Mouse (Mus musculus) liver, embryonic 12.5 days (tissue): Measurements from ENCODE around the gene Ppp5c. TPM values are rescaled to one million over a fixed set of nuclear protein-coding genes. Genes with fewer than 3 reads are reported as not detected.
"Not testable (repeated sequence)": the region's sequence is repeated elsewhere in the genome, so short reads cannot be mapped to it uniquely, and the experiment has no call there.

Experiments used
- ATAC-seq: fragments of 200-750 bp; cut with Nextera tagmentation; 2 replicates; pipeline ENCODE4 v1.8.0; 2017; ENCODE audit warnings: moderate number of reproducible peaks, mild to moderate bottlenecking, moderate library complexity
- H3K27ac ChIP-seq: fragments of 300-500 bp; sonication (generic); 2 replicates; pipeline ENCODE4 v1.5.1; 2016; ENCODE audit warnings: mild to moderate bottlenecking
- H3K27me3 ChIP-seq: fragments of 300-500 bp; sonication (generic); replicated peaks from 2 replicates; pipeline ENCODE4 v1.6.1; 2016; ENCODE audit warnings: mild to moderate bottlenecking, moderate library complexity
- H3K36me3 ChIP-seq: fragments of 300-500 bp; sonication (generic); 2 replicates; pipeline ENCODE4 v1.6.1; 2016; ENCODE audit warnings: mild to moderate bottlenecking, moderate library complexity
- H3K4me1 ChIP-seq: fragments of 300-500 bp; sonication (generic); 2 replicates; pipeline ENCODE4 v1.6.1; 2016
- H3K4me2 ChIP-seq: fragments of 300-500 bp; sonication (generic); 2 replicates; pipeline ENCODE4 v1.6.1; 2016; ENCODE audit warnings: mild to moderate bottlenecking, moderate library complexity
- H3K4me3 ChIP-seq: fragments of 300-500 bp; sonication (generic); 2 replicates; pipeline ENCODE4 v1.5.1; 2016; ENCODE audit warnings: mild to moderate bottlenecking, moderate library complexity
- H3K9ac ChIP-seq: fragments of 300-500 bp; sonication (generic); 2 replicates; pipeline ENCODE4 v1.6.1; 2016; ENCODE audit warnings: mild to moderate bottlenecking, moderate library complexity
- H3K9me3 ChIP-seq: fragments of 300-500 bp; sonication (generic); replicated peaks from 2 replicates; pipeline ENCODE4 v1.6.1; 2016; ENCODE audit warnings: mild to moderate bottlenecking, moderate library complexity
- WGBS: fragments of 180-500 bp; shearing (Covaris S2); methylation state at CpG from one replicate; pipeline ENCODE4 v1.1.7; 2016; ENCODE audit not compliant: insufficient replicate concordance; 5-methylcytosine and 5-hydroxymethylcytosine counted together
- polyA plus RNA-seq: library from polyadenylated mRNA; unstranded; fragments of >200 nt; fragmentation: Nextera tagmentation; extraction: Ambion mirVana; gene quantifications from 2 replicates; pipeline ENCODE4 v1.2.1, GENCODE M21; 2016

Gene Ppp5c
- polyA plus RNA-seq, result 70.3 and 75.2 TPM in 2 replicates

- H3K27me3 ChIP-seq, result no peaks in the 10 kb centered on the region
- ATAC-seq, result peak; percentile 79
- WGBS, result under 1% methylated on average over 55 of the region's 58 CpGs
- peak within 1 kb of the TSS; percentile 83 for H3K27ac ChIP-seq
- H3K4me3 ChIP-seq, result peak within 1 kb of the TSS; percentile 89
- peak within 1 kb of the TSS; percentile 89 for H3K4me2 ChIP-seq
- no peaks in the 10 kb centered on the region for H3K9me3 ChIP-seq
- H3K9ac ChIP-seq, result peak within 1 kb of the TSS; percentile 94
- H3K36me3 ChIP-seq, result peaks cover 48% of the 10 kb centered on the region
- peaks cover 52% of the 10 kb centered on the region for H3K4me1 ChIP-seq
Observed at GRCm38 (mm10) chr7:17027588-17028343, at the start of gene Ppp5c. Gene Ppp5c, minus strand, starts transcription at chr7:17027924.

GRCm38 (mm10) chr7:17076542-17076941 lies 48.8 kb upstream of the Ppp5c start:
- no peaks in the 10 kb centered on the region for H3K36me3 ChIP-seq
- 73% methylated on average over 1 of the region's 1 CpGs for WGBS
- H3K9ac ChIP-seq, result no peak overlapping the region
- H3K9me3 ChIP-seq, result no peaks in the 10 kb centered on the region
- H3K27ac ChIP-seq, result no peak overlapping the region
- no peak overlapping the region for H3K4me3 ChIP-seq
- H3K4me2 ChIP-seq, result no peak overlapping the region
- H3K4me1 ChIP-seq, result peaks cover 10% of the 10 kb centered on the region
- H3K27me3 ChIP-seq, result 0 out of 2 replicates have a peak, but pooled peaks cover 7% of the 10 kb centered on the region
- ATAC-seq, result no peak

GRCm38 (mm10) chr7:17073904-17074615 lies 46.3 kb upstream of the Ppp5c start, which contains the start of gene Psg16:
Gene Psg16, plus strand, starts transcription at chr7:17074040.
- Histone ChIP-seq H3K4me3 (peak within 1 kb of the TSS; percentile 25; the same call in 1 of the 2 replicates), H3K9me3 (no peaks in the 10 kb centered on the region), H3K9ac (peak within 1 kb of the TSS; percentile 32; the same call in 1 of the 2 replicates), H3K27ac (peak within 1 kb of the TSS; percentile 77), H3K4me1 (peaks cover 10% of the 10 kb centered on the region), H3K36me3 (no peaks in the 10 kb centered on the region), H3K27me3 (peaks cover 7% of the 10 kb centered on the region; the same call in 1 of the 2 replicates), H3K4me2 (peak within 1 kb of the TSS; percentile 55)
- ATAC-seq, result peak; percentile 97
- WGBS, result 26% methylated on average over 23 of the region's 23 CpGs

GRCm38 (mm10) chr7:17073513-17073903 lies 45.8 kb upstream of the Ppp5c start:
- Histone ChIP-seq H3K36me3 (no peaks in the 10 kb centered on the region), H3K27me3 (peaks cover 7% of the 10 kb centered on the region; the same call in 1 of the 2 replicates), H3K4me2 (0 out of 2 replicates have a peak overlapping the region, but pooled peaks have one; percentile 55), H3K4me3 (no peak overlapping the region), H3K9ac (no peak overlapping the region), H3K4me1 (peaks cover 10% of the 10 kb centered on the region), H3K9me3 (no peaks in the 10 kb centered on the region), H3K27ac (no peak overlapping the region)
- ATAC-seq, result no peak
- WGBS, result 46% methylated on average over 5 of the region's 5 CpGs

- Histone ChIP-seq H3K4me1 (peaks cover 16% of the 10 kb centered on the region), H3K27me3 (peaks cover 11% of the 10 kb centered on the region)
- 47% methylated on average over 5 of the region's 5 CpGs for WGBS
- not testable (repeated sequence) for H3K9ac ChIP-seq, H3K4me2 ChIP-seq, ATAC-seq, H3K36me3 ChIP-seq, H3K9me3 ChIP-seq, H3K4me3 ChIP-seq, H3K27ac ChIP-seq
Observed at GRCm38 (mm10) chr7:17067651-17068050, 39.9 kb upstream of the Ppp5c start.

GRCm38 (mm10) chr7:17067000-17067399 lies 39.3 kb upstream of the Ppp5c start:
- Histone ChIP-seq H3K9ac (no peak overlapping the region), H3K9me3 (no peaks in the 10 kb centered on the region), H3K36me3 (no peaks in the 10 kb centered on the region), H3K27me3 (peaks cover 17% of the 10 kb centered on the region), H3K4me3 (no peak overlapping the region), H3K27ac (no peak overlapping the region), H3K4me2 (no peak overlapping the region), H3K4me1 (peaks cover 22% of the 10 kb centered on the region)
- no peak for ATAC-seq

- no peaks in the 10 kb centered on the region for H3K9me3 ChIP-seq
- H3K27ac ChIP-seq, result no peak overlapping the region
- H3K36me3 ChIP-seq, result no peaks in the 10 kb centered on the region
- no peak overlapping the region for H3K9ac ChIP-seq
- H3K4me3 ChIP-seq, result no peak overlapping the region
- WGBS, result 5% methylated on average over 2 of the region's 2 CpGs
- H3K27me3 ChIP-seq, result peaks cover 23% of the 10 kb centered on the region
- H3K4me1 ChIP-seq, result peaks cover 23% of the 10 kb centered on the region
- H3K4me2 ChIP-seq, result no peak overlapping the region
- peak; percentile 31; the same call in 1 of the 2 replicates for ATAC-seq
Observed at GRCm38 (mm10) chr7:17066412-17066811, 38.7 kb upstream of the Ppp5c start.

- Histone ChIP-seq H3K4me1 (peaks cover 30% of the 10 kb centered on the region), H3K9me3 (no peaks in the 10 kb centered on the region), H3K36me3 (no peaks in the 10 kb centered on the region), H3K27me3 (peaks cover 31% of the 10 kb centered on the region), H3K4me2 (no peak overlapping the region), H3K27ac (no peak overlapping the region), H3K4me3 (no peak overlapping the region), H3K9ac (no peak overlapping the region)
- 61% methylated on average over 8 of the region's 9 CpGs for WGBS
- ATAC-seq, result peak; percentile 43; the same call in 1 of the 2 replicates
Observed at GRCm38 (mm10) chr7:17065620-17066019, 37.9 kb upstream of the Ppp5c start.

- peaks cover 32% of the 10 kb centered on the region for H3K27me3 ChIP-seq
- H3K4me1 ChIP-seq, result peaks cover 58% of the 10 kb centered on the region
- H3K9ac ChIP-seq, result no peak overlapping the region
- H3K4me2 ChIP-seq, result peak overlapping the region; percentile 53
- H3K4me3 ChIP-seq, result peak overlapping the region; percentile 31
- no peak for ATAC-seq
- H3K9me3 ChIP-seq, result no peaks in the 10 kb centered on the region
- no peak overlapping the region for H3K27ac ChIP-seq
- H3K36me3 ChIP-seq, result no peaks in the 10 kb centered on the region
- 7% methylated on average over 11 of the region's 11 CpGs for WGBS
Observed at GRCm38 (mm10) chr7:17062845-17063244, 35.1 kb upstream of the Ppp5c start.

- Histone ChIP-seq H3K9ac (no peak within 1 kb of the TSS), H3K9me3 (no peaks in the 10 kb centered on the region), H3K36me3 (no peaks in the 10 kb centered on the region), H3K4me2 (peak within 1 kb of the TSS; percentile 53), H3K4me3 (peak within 1 kb of the TSS; percentile 31), H3K27me3 (peaks cover 32% of the 10 kb centered on the region), H3K4me1 (peaks cover 62% of the 10 kb centered on the region), H3K27ac (no peak within 1 kb of the TSS; the same call in 1 of the 2 replicates)
- WGBS, result 4% methylated on average over 15 of the region's 15 CpGs
- no peak for ATAC-seq
Observed at GRCm38 (mm10) chr7:17062389-17062788, 34.7 kb upstream of the Ppp5c start, which contains the start of gene Hif3a. Gene Hif3a, minus strand, starts transcription at chr7:17062427.

- Histone ChIP-seq H3K9me3 (no peaks in the 10 kb centered on the region), H3K27me3 (peaks cover 32% of the 10 kb centered on the region), H3K9ac (peak overlapping the region; percentile 54; the same call in 1 of the 2 replicates), H3K4me3 (no peak overlapping the region), H3K36me3 (no peaks in the 10 kb centered on the region), H3K27ac (peak overlapping the region; percentile 98), H3K4me1 (peaks cover 71% of the 10 kb centered on the region), H3K4me2 (peak overlapping the region; percentile 47)
- 74% methylated on average over 22 of the region's 22 CpGs for WGBS
- no peak for ATAC-seq
Observed at GRCm38 (mm10) chr7:17060782-17061605, 33.3 kb upstream of the Ppp5c start.
